ENCODE assay signal across 24 mouse cellular contexts in the genomic region with DNA sequence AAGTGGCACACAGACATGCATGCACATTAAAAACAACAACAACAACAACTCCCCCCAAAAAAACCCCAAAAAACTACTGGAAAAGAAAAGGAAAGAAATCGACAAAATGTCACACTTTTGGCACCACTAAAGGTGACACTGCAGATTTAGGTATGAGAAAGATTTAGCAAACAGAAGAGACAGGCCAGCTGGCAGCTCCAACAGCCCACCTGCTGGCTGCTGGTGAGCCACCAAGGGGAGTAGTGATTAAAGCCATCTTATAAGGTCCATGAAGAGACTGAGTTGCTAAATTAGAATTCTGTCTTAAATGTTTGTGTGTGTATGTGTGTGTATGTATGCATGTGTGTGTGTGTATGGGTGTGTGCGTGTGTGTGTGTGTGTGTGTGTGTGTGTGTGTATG. TPM values are rescaled to one million over a fixed set of nuclear protein-coding genes. Genes with fewer than 3 reads are reported as not detected.
A peak's percentile ranks its signal among the peaks of the same experiment; 100 is the strongest.
DNase-seq lines count a peak whose midpoint lies in the region; ATAC-seq lines count a peak whose summit lies in the region.
"Had no signal": no experiment of that assay in that cellular context is flagged by ENCODE, and none has a peak within 500 bp of the region (broad histone marks: within the 10 kb centered on the region; RNA-seq: fewer than 3 reads in every experiment).

No protein-coding gene starts in this region.

- H3K27ac ChIP-seq in forebrain, embryonic 14.5 days (ENCODE audit: low read depth, low read length), result no peak overlapping the region
- no peak overlapping the region for H3K27ac ChIP-seq in forebrain, embryonic 16.5 days (ENCODE audit: low read length)
- H3K27ac ChIP-seq: embryonic facial prominence, embryonic 13.5 days; embryonic facial prominence, embryonic 15.5 days; forebrain, embryonic 10.5 days; forebrain, embryonic 13.5 days; gastrocnemius, adult 2 months had no signal

- no peak overlapping the region for H3K4me2 ChIP-seq in forebrain, embryonic 14.5 days (ENCODE audit: low read length)
- no peak overlapping the region for H3K4me2 ChIP-seq in forebrain, embryonic 16.5 days (ENCODE audit: low read length)
- H3K4me2 ChIP-seq: embryonic facial prominence, embryonic 13.5 days; embryonic facial prominence, embryonic 15.5 days; forebrain, embryonic 13.5 days had no signal

- DNase-seq in cerebellum, postnatal 10 days, result peak; percentile 56 to 69
- no peak for DNase-seq in cerebellum, adult 9-10 months
- peak; percentile 51 to 69 for DNase-seq in cerebellum, postnatal 25 days
- no peak for DNase-seq in cerebellum, adult 11 months
- peak; percentile 46 for DNase-seq in forebrain, embryonic 14.5 days (ENCODE audit: low spot score)
- peak; percentile 43 for DNase-seq in brain, adult 2 months (ENCODE audit: low read depth, low spot score)
- no peak for DNase-seq in thymus, postnatal 14 days
- DNase-seq: adrenal gland, adult 8-10 months; adrenal gland, postnatal 14 days; adrenal gland, postnatal 36 days; B cell, adult 2 months; gastrocnemius, adult 2 months; gastrocnemius, postnatal 10 days had no signal

- H3K27me3 ChIP-seq in forebrain, embryonic 14.5 days (replicated peaks; ENCODE audit: control insufficient read depth, insufficient read depth, low read length), result no peaks in the 10 kb centered on the region
- H3K27me3 ChIP-seq in forebrain, embryonic 16.5 days (replicated peaks; ENCODE audit: control insufficient read depth, insufficient read depth, low read length), result no peaks in the 10 kb centered on the region
- H3K27me3 ChIP-seq: CH12.LX; embryonic facial prominence, embryonic 13.5 days; embryonic facial prominence, embryonic 15.5 days; forebrain, embryonic 13.5 days; Patski had no signal

- no peak for ATAC-seq in forebrain, embryonic 14.5 days
- ATAC-seq in forebrain, embryonic 16.5 days, result no peak
- ATAC-seq: activated CD4-positive, CD25-positive, alpha-beta regulatory T cell, adult 4 months; CD4-positive, CD25-positive, alpha-beta regulatory T cell, adult 4 months; forebrain, embryonic 13.5 days; Patski had no signal

- peaks cover 13% of the 10 kb centered on the region; the same call in 1 of the 2 replicates for H3K4me1 ChIP-seq in forebrain, embryonic 14.5 days (ENCODE audit: control insufficient read depth, insufficient read depth, low read length)
- H3K4me1 ChIP-seq in forebrain, embryonic 16.5 days (replicated peaks; ENCODE audit: control insufficient read depth, insufficient read depth, low read length), result peaks cover 11% of the 10 kb centered on the region

- no peak overlapping the region for H3K9ac ChIP-seq in forebrain, embryonic 14.5 days (ENCODE audit: low read length)
- H3K9ac ChIP-seq in forebrain, embryonic 16.5 days (replicated peaks; ENCODE audit: low read depth, low read length), result no peak overlapping the region
- H3K9ac ChIP-seq: embryonic facial prominence, embryonic 13.5 days; embryonic facial prominence, embryonic 15.5 days; forebrain, embryonic 13.5 days had no signal

- no peaks in the 10 kb centered on the region for H3K9me3 ChIP-seq in forebrain, embryonic 14.5 days (replicated peaks; ENCODE audit: control insufficient read depth, low read length)
- no peaks in the 10 kb centered on the region for H3K9me3 ChIP-seq in forebrain, embryonic 16.5 days (ENCODE audit: control insufficient read depth, low read length)
- H3K9me3 ChIP-seq: embryonic facial prominence, embryonic 13.5 days; embryonic facial prominence, embryonic 15.5 days; forebrain, embryonic 10.5 days; forebrain, embryonic 13.5 days; G1E had no signal

- H3K36me3 ChIP-seq in forebrain, embryonic 14.5 days (ENCODE audit: control insufficient read depth, insufficient read depth, low read length), result no peaks in the 10 kb centered on the region
- H3K36me3 ChIP-seq in forebrain, embryonic 16.5 days (ENCODE audit: control insufficient read depth, insufficient read depth), result no peaks in the 10 kb centered on the region
- H3K36me3 ChIP-seq: embryonic facial prominence, embryonic 13.5 days; embryonic facial prominence, embryonic 15.5 days; forebrain, embryonic 10.5 days; G1E had no signal

- 84% methylated on average over 2 of the region's 2 CpGs for WGBS in forebrain, embryonic 14.5 days
- WGBS in forebrain, embryonic 16.5 days, result 71% methylated on average over 2 of the region's 2 CpGs

- no peak overlapping the region for H3K4me3 ChIP-seq in forebrain, embryonic 14.5 days (ENCODE audit: low read depth, low read length)
- H3K4me3 ChIP-seq in forebrain, embryonic 16.5 days (replicated peaks; ENCODE audit: low read length), result no peak overlapping the region
- H3K4me3 ChIP-seq: embryonic facial prominence, embryonic 13.5 days; embryonic facial prominence, embryonic 15.5 days; erythroblast, embryonic 14.5 days; forebrain, embryonic 10.5 days; forebrain, embryonic 13.5 days; gastrocnemius, adult 2 months had no signal

RNA-seq across cellular contexts. Expression of a gene that starts 5.1 kb away (rescaled TPM):
- 1.3 and 1.4 TPM in 2 replicates for polyA plus RNA-seq in forebrain, embryonic 14.5 days (2014; fragmentation: Nextera tagmentation; extraction: Ambion mirVana)
- polyA plus RNA-seq in forebrain, embryonic 16.5 days (2015; fragmentation: Nextera tagmentation; extraction: Ambion mirVana), result 0.51 and 0.82 TPM in 2 replicates
- polyA plus RNA-seq: activated CD4-positive, CD25-positive, alpha-beta regulatory T cell, adult 4 months; CD4-positive, CD25-positive, alpha-beta regulatory T cell, adult 4 months; G1E had no signal

Comparison
In these comparisons a context has a peak if more than half of its experiments do, and no peak if none do; other contexts are left out.
1. DNase-seq: peak in cerebellum, postnatal 10 days (2 of 2), cerebellum, postnatal 25 days (2 of 2), forebrain, embryonic 14.5 days (single experiment) and brain, adult 2 months (single experiment); none in cerebellum, adult 9-10 months (single experiment), cerebellum, adult 11 months (single experiment) and thymus, postnatal 14 days (single experiment).